Mouse (Mus musculus): ENCODE measurements around the gene Spock1. TPM values are rescaled to one million over a fixed set of nuclear protein-coding genes. Genes with fewer than 3 reads are reported as not detected.

Spock1 gene
- polyA plus RNA-seq, 1 experiment from 2014 or later, result not detected

DNA sequence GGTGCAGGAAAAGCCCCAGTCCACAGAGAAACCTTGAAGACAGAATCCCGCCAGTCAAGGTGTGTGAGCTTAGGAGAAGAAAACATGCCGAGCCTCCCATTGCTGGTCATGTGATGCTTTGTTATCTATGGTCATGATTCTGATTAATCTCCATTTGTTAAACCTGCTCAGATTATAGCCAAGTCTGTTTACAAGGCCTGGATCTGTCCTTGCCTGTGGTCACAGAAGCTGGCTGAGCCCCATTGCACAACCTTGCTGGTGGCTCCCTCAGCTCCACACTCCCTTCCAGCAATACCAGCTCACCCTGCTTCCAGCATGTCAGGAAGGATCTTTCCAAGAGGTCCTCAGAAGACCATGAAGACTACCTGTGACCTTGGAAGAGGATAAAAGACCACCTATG, 228.5 kb downstream of the Spock1 start:
- DNase-seq, result no peak
- ATAC-seq (ENCODE audit: insufficient read depth), result no peak

DNA sequence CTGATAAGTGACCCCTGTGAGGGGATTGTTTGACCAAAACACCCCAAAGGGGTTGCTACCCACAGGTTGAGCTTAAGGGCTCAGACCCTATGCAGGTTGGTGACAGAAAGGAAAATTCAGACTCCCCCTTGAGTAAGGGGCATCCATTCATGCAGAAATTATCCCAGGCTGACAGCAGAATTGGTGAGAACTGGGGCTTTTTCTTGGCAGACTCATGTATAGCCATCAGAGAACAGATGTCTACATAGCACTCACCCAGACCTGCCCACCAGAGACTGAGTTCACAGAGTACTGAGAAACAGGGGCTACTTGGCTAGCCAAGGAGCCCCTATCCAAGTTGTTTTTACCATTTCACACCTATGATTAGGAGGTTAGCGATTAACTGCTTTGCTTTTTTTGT, 231.3 kb downstream of the Spock1 start:
- no peaks in the 10 kb centered on the region for H3K27me3 ChIP-seq (ENCODE audit: insufficient read depth, low read length)
- no peak overlapping the region for H3K9ac ChIP-seq
- no peaks in the 10 kb centered on the region for H3K9me3 ChIP-seq (ENCODE audit: low read depth, low read length)
- WGBS, result 90% methylated on average over 1 of the region's 1 CpGs
- DNase-seq (no peak), ATAC-seq (ENCODE audit: insufficient read depth) (no peak)
- no peak overlapping the region for H3K4me3 ChIP-seq (ENCODE audit: low read depth, low read length)
- no peaks in the 10 kb centered on the region for H3K4me1 ChIP-seq (ENCODE audit: insufficient read depth)
- H3K27ac ChIP-seq (ENCODE audit: low read depth), result no peak overlapping the region
- no peak for TF ChIP-seq CTCF (IDR thresholded peaks at IDR 0.05; ENCODE audit: low read depth)
- no peaks in the 10 kb centered on the region for H3K36me3 ChIP-seq (ENCODE audit: insufficient read depth)
- no peak overlapping the region for H3K4me2 ChIP-seq

More for the DNA sequence above, 228.5 kb downstream of the Spock1 start:
- Histone ChIP-seq H3K9me3 (ENCODE audit: low read depth, low read length) (no peaks in the 10 kb centered on the region), H3K27me3 (ENCODE audit: insufficient read depth, low read length) (no peaks in the 10 kb centered on the region), H3K4me3 (ENCODE audit: low read depth, low read length) (no peak overlapping the region), H3K27ac (ENCODE audit: low read depth) (no peak overlapping the region), H3K4me1 (ENCODE audit: insufficient read depth) (no peaks in the 10 kb centered on the region), H3K9ac (no peak overlapping the region), H3K36me3 (ENCODE audit: insufficient read depth) (no peaks in the 10 kb centered on the region), H3K4me2 (no peak overlapping the region)
- 77% methylated on average over 2 of the region's 2 CpGs for WGBS
- TF ChIP-seq CTCF (IDR thresholded peaks at IDR 0.05; ENCODE audit: low read depth), result no peak

DNA sequence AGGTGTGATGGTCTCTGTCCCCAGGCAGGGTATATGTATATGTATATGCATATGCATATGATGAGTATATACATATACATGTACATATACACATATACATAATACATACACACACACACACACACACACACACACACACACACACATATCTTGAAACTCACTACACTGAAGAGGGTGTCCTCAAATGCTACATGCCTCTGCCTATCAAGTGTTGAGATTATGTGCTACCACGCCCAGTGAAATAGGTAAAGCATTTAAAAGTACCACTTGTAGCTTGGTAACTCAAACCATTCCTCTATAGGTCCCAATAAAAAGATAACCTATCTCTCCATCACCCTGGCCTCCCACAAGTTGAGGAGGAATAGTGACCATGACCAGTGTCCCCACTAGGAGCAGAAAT, 234.7 kb downstream of the Spock1 start:
- no peak for ATAC-seq (ENCODE audit: insufficient read depth)
- DNase-seq, result no peak
- 89% methylated on average over 1 of the region's 1 CpGs for WGBS
- no peaks in the 10 kb centered on the region for H3K36me3 ChIP-seq (ENCODE audit: insufficient read depth)
- no peak overlapping the region for H3K4me2 ChIP-seq
- TF ChIP-seq CTCF (IDR thresholded peaks at IDR 0.05; ENCODE audit: low read depth), result no peak
- no peak overlapping the region for H3K4me3 ChIP-seq (ENCODE audit: low read depth, low read length)
- H3K27me3 ChIP-seq (ENCODE audit: insufficient read depth, low read length), result no peaks in the 10 kb centered on the region
- H3K27ac ChIP-seq (ENCODE audit: low read depth), result no peak overlapping the region
- no peak overlapping the region for H3K9ac ChIP-seq
- H3K9me3 ChIP-seq (ENCODE audit: low read depth, low read length), result no peaks in the 10 kb centered on the region
- H3K4me1 ChIP-seq (ENCODE audit: insufficient read depth), result no peaks in the 10 kb centered on the region

DNA sequence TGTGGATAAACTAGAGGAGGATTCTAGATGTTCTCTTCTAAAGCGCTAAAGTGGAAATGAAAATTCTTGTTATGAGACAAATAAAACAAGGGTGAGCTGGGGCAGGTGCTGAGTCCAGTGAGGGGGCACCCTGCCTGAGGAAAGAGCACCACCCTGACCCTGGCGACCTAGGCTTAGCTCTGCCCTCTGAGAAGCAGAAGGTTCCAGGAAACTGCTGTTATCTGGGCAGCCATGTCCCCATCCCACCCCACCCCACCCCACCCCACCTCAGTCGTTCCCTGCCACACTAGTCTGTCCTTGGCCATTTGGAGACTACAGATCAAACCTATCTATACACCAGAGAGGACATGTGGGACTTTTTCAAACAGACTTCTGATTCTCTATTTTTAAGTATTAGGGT, 235.4 kb downstream of the Spock1 start:
- ATAC-seq (ENCODE audit: insufficient read depth) (no peak), DNase-seq (no peak)
- H3K9ac ChIP-seq, result no peak overlapping the region
- no peaks in the 10 kb centered on the region for H3K9me3 ChIP-seq (ENCODE audit: low read depth, low read length)
- H3K27me3 ChIP-seq (ENCODE audit: insufficient read depth, low read length), result no peaks in the 10 kb centered on the region
- 69% methylated on average over 3 of the region's 3 CpGs for WGBS
- H3K4me2 ChIP-seq, result no peak overlapping the region
- H3K4me3 ChIP-seq (ENCODE audit: low read depth, low read length), result no peak overlapping the region
- H3K36me3 ChIP-seq (ENCODE audit: insufficient read depth), result no peaks in the 10 kb centered on the region
- no peak overlapping the region for H3K27ac ChIP-seq (ENCODE audit: low read depth)
- H3K4me1 ChIP-seq (ENCODE audit: insufficient read depth), result no peaks in the 10 kb centered on the region
- no peak for TF ChIP-seq CTCF (IDR thresholded peaks at IDR 0.05; ENCODE audit: low read depth)

- no peaks in the 10 kb centered on the region for H3K27me3 ChIP-seq (ENCODE audit: insufficient read depth, low read length)
- H3K9ac ChIP-seq, result no peak overlapping the region
- H3K27ac ChIP-seq (ENCODE audit: low read depth), result no peak overlapping the region
- no peaks in the 10 kb centered on the region for H3K4me1 ChIP-seq (ENCODE audit: insufficient read depth)
- TF ChIP-seq CTCF (IDR thresholded peaks at IDR 0.05; ENCODE audit: low read depth), result no peak
- H3K36me3 ChIP-seq (ENCODE audit: insufficient read depth), result no peaks in the 10 kb centered on the region
- no peak overlapping the region for H3K4me2 ChIP-seq
- no peaks in the 10 kb centered on the region for H3K9me3 ChIP-seq (ENCODE audit: low read depth, low read length)
- DNase-seq, result no peak
- no peak overlapping the region for H3K4me3 ChIP-seq (ENCODE audit: low read depth, low read length)
- ATAC-seq (ENCODE audit: insufficient read depth), result no peak
- WGBS, result 72% methylated on average over 9 of the region's 9 CpGs
These were observed 236.2 kb downstream of the Spock1 start for GRCm38 (mm10) chr13:57671919-57672318.

DNA sequence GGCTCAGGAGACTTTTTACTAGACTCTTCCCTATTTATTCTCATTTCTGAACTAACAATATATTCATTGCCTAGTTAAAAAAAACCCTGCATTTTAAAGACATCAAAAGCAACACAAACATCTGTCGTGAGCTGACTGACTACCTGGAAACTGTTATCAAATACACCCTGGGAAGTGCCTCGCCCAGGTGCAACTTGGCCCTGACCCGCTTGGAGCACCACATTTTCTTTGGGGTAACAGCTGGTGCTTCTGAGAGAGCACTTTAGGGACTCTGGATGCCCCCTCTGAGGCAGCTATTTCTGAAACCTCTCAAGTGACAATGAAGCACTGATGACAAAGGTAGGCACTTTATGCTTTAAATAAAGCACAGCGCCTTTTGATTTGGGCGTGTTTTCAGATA, 236.8 kb downstream of the Spock1 start:
- ATAC-seq (ENCODE audit: insufficient read depth) (no peak), DNase-seq (no peak)
- Histone ChIP-seq H3K36me3 (ENCODE audit: insufficient read depth) (no peaks in the 10 kb centered on the region), H3K9ac (no peak overlapping the region), H3K27me3 (ENCODE audit: insufficient read depth, low read length) (no peaks in the 10 kb centered on the region), H3K27ac (ENCODE audit: low read depth) (no peak overlapping the region), H3K4me2 (no peak overlapping the region), H3K4me1 (ENCODE audit: insufficient read depth) (no peaks in the 10 kb centered on the region), H3K4me3 (ENCODE audit: low read depth, low read length) (no peak overlapping the region), H3K9me3 (ENCODE audit: low read depth, low read length) (no peaks in the 10 kb centered on the region)
- 60% methylated on average over 5 of the region's 5 CpGs for WGBS
- no peak for TF ChIP-seq CTCF (IDR thresholded peaks at IDR 0.05; ENCODE audit: low read depth)

DNA sequence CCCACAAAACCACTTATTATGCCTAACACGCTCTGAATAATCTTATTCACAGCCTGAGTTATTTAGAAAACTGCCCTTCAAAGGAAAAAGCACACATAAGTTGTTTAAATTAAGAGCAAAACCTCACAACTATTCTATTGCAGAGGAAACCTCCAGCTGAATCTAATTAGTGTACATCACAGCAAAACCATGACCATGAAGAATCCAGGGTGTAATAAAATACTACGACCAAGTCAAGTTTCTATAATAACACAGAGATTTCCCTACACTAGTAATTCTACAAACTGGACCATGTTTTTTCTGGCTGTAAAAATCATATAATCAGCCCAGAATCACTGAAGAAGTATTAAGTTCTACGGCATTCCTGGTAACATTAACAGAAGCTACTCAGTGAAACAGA, 240.5 kb downstream of the Spock1 start:
- WGBS, result 71% methylated on average over 3 of the region's 3 CpGs
- no peak for TF ChIP-seq CTCF (IDR thresholded peaks at IDR 0.05; ENCODE audit: low read depth)
- H3K4me2 ChIP-seq, result no peak overlapping the region
- DNase-seq (no peak), ATAC-seq (ENCODE audit: insufficient read depth) (no peak)
- H3K27me3 ChIP-seq (ENCODE audit: insufficient read depth, low read length), result no peaks in the 10 kb centered on the region
- H3K9ac ChIP-seq, result no peak overlapping the region
- H3K27ac ChIP-seq (ENCODE audit: low read depth), result no peak overlapping the region
- H3K4me1 ChIP-seq (ENCODE audit: insufficient read depth), result no peaks in the 10 kb centered on the region
- no peaks in the 10 kb centered on the region for H3K36me3 ChIP-seq (ENCODE audit: insufficient read depth)
- H3K4me3 ChIP-seq (ENCODE audit: low read depth, low read length), result no peak overlapping the region
- H3K9me3 ChIP-seq (ENCODE audit: low read depth, low read length), result no peaks in the 10 kb centered on the region
